Mouse (Mus musculus) liver, embryonic 14.5 days (tissue): Measurements from ENCODE around the gene Ptprt.

Experiments
- CTCF ChIP-seq: IDR thresholded peaks from 2 replicates; pipeline ENCODE4 v1.5.1; 2016; ENCODE audit warnings: antibody characterized with exemption, low read depth, control low read depth
- EP300 ChIP-seq: IDR thresholded peaks from 2 replicates; pipeline ENCODE4 v1.6.1; 2016; ENCODE audit warnings: antibody characterized with exemption, low read depth

GRCm38 (mm10) chr2:161607372-161607771 lies 1053.6 kb downstream of the Ptprt start:
- no peak for TF ChIP-seq CTCF
- TF ChIP-seq EP300: no peak
